Mouse (Mus musculus) monocyte, adult 59 days (primary cell): ENCODE data around the gene Nav1. TPM values are rescaled to one million over a fixed set of nuclear protein-coding genes. Genes with fewer than 3 reads are reported as not detected.

ENCODE experiments used
- total RNA-seq, 2 experiments: library from RNA; stranded (reverse); gene quantifications; one replicate each; pipeline ENCODE4 v1.2.4; 2023

Gene Nav1
- 100 to 1,000 TPM; 172 to 193 TPM for total RNA-seq

GRCm38 (mm10) chr1:135607019-135607418 is at the start of gene Nav1:
TSS of gene Nav1 (minus strand) at chr1:135607295.

DNA sequence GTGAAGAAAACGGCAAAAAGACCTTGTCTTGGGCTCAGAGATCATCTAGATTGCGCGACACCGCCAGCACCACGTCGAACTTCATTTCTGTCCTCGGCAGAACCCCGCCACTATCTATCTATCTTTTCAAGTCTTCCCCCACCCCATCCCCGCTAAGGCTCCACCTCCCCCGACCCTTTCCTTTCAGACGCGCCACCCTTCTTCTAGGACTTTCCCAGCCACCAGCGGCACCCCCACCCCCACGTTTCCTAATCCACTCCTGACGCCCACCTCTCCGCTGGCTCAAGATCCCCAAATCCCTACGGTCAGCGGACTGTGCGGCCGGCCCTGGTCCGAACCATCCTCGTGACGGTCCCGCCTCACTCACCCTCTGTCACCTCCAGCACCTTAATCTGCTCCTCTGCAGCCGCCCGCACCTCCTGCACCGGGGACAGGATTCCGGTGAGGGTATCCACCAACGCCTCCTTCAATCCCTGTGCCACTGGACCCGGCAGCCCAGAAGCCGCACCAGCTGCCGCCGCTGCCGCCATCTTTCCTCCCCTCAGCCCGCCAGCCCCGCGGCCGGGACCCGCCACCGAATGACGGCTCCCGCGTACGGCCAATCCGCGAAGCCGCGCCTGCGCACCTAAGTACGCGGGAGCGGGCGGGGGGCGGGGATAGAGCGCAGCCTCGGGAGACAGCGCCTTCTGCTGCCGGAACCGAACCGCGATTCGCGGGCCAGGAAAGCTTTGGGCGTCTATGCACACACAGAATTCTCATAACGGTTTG is 177.0 kb downstream of the Nav1 start, which contains the start of gene Ipo9:
Gene Ipo9, minus strand, starts transcription at position 599 of the 768 bp plus-strand sequence.

Other genes starting within 250 kb of the Nav1 start
- gene Shisa4, start 232.1 kb downstream of the Nav1 start, total RNA-seq, result under 1 TPM in 1 of 2 experiments, not detected in 1; 0.76 TPM
- 10 to 100 TPM; 51.6 to 59.0 TPM for gene Ipo9, start 176.8 kb downstream of the Nav1 start, total RNA-seq
- gene Csrp1, start 112.8 kb upstream of the Nav1 start, total RNA-seq, result 10 to 100 TPM; 60.4 to 67.7 TPM
- 1 to 10 TPM; 1.3 to 2.4 TPM for gene Phlda3, start 158.8 kb upstream of the Nav1 start, total RNA-seq
- gene Tnni1, start 172.1 kb upstream of the Nav1 start, total RNA-seq, result not detected
- gene Lad1, start 211.3 kb upstream of the Nav1 start, total RNA-seq, result 1 to 10 TPM in 1 of 2 experiments, under 1 TPM in 1; 0.55 to 1.4 TPM
- under 1 TPM in 1 of 2 experiments, not detected in 1; 0.16 TPM for gene Tnnt2, start 229.1 kb upstream of the Nav1 start, total RNA-seq